Mouse (Mus musculus) kidney, postnatal 14 days (tissue): ENCODE results near the gene Nceh1.

Source experiments
- DNase-seq: peaks from one replicate; pipeline ENCODE4 v3.0.0; 2022; ENCODE audit warnings: mixed read lengths

Nceh1 gene

DNA sequence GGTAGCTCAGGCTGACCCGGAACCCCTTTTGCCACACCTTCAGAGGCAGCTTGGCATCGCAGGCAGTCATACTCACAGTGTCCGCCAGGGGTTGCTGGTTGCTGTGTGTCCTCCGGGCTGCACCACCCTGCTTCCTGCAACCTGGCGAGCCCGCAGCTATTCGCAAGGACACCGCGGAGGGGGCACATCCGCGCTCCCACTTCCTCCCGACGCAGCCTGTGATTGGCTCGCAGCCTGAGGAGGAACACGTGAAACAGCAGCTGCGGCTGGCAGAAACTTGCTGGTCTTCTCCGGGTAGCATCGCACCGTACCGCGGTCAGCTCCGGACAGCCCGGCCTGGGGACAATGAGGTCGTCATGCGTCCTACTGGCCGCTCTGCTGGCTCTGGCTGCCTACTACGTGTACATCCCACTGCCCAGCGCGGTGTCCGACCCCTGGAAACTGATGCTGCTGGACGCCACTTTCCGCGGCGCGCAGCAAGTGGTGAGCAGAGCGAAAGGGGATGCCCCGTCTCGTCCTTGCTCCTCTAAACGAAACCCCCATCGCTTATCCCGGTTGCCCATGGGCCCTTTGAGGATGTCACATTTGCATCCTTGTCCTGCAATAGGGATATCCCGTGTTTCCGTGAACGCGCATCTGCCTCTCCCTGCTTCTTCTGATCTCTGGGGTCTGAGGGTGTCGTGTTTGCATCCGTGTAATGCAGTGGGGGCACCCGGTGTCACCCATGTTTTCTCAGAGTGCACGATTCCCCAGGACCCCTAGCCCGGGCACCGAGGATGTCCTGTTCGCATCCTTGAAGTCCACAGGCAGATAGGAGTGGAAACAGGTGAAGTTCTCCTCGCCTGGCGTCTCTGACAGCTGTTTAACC lies at the start of gene Nceh1:
Gene Nceh1, plus strand, starts transcription at position 233 of the 868 bp plus-strand sequence.
- DNase-seq, result peak; percentile 96

DNA sequence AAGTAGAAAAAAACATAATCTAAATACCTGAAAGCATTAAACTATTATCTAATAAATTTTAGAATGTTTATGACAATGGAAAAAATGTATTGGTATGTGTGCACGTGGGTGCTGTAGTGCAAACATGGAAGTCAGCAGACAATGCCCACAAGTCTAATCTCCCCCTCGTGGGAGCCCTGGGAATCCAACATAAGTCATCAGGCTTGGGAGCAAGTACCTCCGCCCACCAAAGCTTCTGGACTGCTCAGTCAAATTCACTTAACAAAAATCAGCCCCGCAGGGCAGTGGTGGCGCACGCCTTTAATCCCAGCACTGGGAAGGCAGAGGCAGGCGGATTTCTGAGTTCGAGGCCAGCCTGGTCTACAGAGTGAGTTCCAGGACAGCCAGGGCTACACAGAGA lies 42.7 kb upstream of the Nceh1 start:
- no peak for DNase-seq

DNA sequence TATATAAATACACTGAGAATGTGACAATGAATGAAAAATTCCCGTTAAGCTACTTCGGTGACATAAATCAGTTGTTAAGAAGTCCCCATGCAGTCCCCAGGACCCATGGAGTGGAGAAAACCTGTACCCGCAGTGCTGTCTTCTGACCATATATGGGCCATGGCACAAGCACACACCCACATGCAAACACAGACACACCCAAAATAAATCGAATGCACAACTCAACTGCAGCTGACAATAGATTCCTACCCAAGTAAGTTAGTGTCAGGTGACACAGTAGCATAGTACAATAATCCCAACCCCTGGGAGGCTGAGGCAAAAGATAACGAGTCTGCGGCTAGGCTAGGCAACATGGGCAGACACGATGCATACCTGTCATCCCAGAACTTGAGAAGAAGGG lies 39.2 kb upstream of the Nceh1 start:
- no peak for DNase-seq

DNA sequence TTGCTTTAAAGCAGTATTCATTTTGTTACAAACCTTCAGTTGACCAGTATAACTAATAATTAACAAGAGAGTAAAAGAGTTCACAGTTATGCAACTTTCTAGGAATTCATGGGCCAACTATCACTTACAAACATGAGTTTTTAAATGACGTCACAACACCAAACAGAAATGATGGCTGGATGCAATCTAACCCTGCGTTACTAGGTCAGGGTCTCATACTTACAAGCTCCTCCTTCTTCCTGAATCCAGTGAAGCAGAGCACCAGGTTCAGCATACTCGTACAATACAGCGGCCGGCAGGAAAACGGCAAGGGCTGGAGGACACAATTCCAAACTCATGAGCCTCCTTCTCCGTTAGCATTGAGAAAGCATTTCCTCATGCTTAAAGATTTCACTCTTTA lies 37.0 kb upstream of the Nceh1 start:
- DNase-seq, result peak; percentile 47

DNA sequence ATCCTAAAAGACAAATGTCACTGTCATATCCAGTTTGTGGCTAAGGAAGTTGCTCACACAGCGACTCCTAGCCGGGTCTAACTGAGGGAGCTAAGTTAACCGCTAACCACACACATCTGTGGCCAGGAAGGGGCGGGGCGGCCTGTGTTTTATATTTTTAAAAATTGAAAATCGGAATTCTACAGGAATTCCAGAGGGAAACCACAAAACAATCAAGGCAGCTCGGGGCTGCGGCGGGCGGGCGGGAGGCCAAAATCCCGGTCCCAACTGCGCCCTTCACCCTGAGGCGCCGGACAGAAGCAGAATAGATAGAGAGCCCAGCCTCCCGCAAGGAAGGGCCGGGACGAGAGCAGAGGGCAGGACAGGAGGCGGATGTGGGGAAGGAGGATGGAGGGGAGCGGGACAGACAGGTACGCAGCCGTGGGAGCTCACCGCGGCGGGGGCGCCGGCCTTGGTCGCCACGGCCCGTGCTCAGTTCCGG lies 29.5 kb upstream of the Nceh1 start:
- DNase-seq, result no peak

DNA sequence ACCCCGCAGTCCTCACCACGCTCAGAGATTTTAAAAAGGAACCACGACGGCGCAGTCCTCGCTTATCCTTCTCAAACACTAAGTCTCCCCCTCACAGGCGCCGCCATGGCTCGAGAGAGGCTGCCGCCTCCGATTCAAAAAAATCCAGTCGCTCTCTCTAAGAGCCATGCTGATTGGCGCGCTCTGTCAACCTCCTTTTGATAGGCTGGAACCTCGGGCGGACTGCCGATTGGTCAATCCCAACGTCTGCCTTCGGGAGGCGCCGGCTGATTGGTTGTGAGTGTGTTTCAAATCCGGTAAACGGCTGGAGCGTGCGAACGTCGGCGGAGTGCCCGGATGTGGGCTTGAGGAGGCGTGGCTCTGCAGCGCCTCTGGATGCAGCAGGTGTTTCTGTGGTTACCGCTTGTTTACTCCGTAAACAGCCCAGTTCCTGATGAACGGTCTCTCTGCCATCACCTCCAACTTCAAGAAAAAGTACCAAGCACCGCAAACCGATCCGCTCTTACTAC lies 29.0 kb upstream of the Nceh1 start, which contains the start of gene Ect2:
Gene Ect2, minus strand, starts transcription at position 178 of the 509 bp plus-strand sequence.
- peak; percentile 99 for DNase-seq

DNA sequence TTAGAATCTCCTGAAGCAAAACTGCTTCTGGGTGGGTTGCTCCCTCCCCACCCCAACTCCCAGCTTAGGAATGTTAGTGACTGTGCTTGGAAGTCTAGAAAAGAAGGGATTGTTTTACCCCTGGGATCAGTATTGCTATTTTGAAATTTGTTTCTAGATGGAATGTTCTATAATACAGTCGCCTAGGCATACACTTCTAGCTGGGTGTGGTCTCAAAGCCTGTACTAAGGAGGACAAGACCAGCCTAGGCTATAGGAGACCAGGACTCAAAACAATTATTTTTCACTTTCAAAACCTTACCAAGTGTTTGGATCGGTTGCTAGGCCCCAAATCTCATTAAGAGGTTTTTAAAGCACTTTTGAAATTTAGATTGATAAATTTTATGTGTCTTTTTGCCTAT lies 28.5 kb upstream of the Nceh1 start:
- no peak for DNase-seq

DNA sequence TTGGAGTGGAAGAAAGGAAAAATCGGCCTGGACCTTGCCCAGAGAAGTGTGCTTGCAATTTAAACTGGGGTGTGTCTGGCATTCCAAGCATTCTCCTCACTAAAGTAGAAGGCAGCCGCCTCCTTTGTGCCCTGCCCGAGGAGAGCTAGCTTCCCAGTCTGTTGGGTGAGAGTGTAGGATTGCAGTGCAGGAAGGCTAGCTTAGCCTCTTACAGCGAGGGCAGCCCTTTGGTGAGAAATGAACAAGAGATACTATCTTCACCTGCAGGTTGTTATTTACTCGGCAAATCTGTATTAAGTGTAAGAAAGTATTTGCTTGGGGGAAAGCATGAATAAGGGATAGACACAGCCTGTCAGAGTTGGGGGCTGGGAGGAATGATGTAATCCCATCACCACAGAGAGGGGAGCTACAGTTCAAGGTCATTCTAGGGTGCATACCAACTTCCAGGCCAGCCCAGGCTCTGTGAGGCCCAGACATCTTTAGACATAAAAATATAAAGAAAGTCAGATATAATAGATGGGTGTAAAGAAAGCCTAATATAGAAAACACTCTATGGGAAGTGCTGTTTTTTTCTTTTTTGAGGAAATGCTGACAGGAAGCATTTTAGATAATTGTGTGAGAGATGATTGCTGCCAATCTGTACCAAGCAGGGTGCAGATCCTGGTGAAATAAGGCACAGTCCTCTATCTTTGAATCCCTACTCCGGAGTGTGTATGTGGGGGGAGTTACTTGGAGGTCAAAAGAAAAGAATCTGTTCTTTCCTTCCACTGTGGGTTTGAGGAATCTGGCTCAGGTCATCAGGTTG lies 27.5 kb upstream of the Nceh1 start:
- DNase-seq, result peak; percentile 77

DNA sequence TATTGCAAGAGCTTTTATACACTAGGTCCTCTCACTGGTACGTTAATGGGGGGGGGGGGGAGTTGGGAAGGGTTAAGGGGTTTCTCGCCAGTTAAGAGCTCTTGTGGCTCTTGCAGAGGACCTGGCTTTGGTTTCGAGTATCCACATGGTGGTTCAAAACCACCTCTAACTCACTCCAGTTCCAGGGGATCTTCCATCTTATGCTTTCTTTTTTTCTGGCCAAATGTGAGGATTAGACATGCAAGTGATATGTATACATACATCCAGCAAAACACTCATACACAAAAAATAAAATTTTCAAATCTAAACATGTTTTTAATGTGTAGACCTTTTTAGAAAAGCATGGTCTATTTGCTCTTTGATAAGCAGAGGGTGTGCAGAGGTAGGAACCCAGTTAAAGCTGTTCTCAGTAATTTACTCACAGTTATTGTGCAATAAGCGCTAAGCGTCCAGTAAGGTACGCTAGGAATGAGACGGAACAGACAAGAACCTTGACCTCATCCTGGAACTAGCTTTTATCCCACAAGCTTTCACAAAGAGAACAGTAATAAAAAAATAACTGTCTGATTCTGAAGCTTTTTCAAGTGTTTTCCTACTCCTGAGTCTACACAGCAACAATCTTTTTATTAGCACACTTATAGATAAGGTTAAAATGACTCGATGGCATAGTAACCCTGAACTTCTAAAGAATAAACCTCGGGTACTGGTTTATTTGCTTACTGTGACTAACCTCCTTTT lies 26.7 kb upstream of the Nceh1 start:
- peak; percentile 21 for DNase-seq

DNA sequence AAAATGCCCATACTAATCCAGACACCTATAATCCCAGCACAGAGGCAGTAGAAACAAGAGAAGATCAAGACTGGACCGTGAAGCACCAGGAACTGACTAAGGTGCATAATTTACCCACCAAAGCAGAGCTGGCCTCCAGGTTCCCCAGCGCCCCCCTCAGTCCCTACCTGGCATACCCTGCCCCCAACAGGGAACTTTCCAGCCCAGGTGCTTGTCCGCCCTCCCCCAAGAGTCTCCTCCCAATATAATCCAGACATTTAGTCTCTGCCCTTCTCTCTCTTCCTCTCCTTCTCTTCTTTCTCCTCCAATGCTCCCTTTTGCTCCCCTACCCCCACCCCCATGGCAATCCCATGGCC lies 26.2 kb upstream of the Nceh1 start:
- no peak for DNase-seq

DNA sequence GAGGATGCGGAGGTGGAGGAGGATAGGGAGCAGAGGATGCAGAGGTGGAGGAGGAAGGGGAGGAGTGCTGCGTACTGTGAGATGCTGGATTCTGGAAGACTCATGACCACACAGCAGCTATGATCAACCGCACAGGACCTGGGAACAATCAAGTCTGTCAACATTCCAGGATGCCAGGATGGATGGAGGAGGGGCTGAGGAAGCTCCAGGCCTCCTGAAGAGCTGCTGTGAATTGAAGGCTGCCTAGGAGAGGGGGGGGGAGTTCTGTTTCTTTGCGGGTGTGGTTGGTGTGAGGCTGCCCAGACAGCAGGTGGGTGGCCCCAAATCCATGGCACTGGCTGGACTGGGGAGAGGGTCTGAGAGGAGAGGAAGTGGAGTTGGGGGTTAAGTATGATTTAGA lies 23.9 kb upstream of the Nceh1 start:
- no peak for DNase-seq

DNA sequence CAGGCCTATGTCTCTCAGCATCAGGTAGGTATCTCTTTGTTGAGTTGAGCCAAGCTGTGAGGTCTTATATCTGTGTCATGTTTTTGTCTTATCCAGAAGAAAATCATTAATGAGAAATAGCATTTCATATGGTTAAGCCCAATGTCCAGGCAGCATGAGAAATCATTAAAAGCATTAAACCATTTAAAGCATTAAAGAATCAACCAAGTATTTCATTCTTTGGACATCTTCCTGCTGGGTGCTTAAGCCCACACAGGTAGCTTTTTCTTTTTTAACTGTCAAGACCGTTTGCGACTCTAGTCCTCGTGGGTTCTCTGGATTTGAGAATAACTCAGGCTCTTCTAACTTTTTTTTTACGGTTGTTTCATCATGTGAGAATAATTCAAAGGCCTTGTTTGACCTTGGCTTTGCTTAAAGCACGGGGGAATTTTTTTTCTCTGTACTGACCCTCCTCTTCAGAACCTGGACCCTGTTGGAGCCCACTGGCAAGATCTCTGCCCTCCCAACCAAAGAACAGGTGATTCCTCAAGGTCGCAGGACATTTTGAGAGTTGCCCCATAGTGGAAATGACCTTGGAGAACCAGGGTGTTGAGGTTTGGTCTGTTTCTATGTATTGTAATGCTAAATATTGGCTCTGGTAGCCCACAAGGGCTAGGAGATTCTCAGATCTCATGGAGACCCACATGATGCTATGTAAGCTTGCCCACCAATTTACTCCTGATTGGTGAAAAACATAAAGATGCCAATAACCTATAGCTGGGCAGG lies 20.9 kb upstream of the Nceh1 start:
- no peak for DNase-seq

DNA sequence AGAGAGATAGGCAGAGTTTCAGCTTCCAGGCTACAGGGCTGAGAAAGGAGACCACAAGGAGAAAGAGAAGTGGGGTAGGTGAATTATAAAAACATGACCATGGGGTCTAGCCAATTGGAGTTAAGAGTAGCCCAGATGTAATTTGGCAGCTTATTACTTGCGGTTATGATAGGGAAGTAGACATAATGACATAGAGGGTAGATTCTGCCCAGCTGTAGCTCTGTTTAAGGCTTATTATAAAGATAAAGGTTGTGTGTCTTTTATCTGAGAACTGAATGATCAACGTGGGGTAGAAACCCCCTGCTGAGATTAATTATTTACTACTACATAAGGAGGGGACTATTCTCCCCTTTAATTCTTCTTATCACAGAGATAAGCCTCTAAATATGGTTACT lies 20.4 kb upstream of the Nceh1 start:
- DNase-seq, result no peak

DNA sequence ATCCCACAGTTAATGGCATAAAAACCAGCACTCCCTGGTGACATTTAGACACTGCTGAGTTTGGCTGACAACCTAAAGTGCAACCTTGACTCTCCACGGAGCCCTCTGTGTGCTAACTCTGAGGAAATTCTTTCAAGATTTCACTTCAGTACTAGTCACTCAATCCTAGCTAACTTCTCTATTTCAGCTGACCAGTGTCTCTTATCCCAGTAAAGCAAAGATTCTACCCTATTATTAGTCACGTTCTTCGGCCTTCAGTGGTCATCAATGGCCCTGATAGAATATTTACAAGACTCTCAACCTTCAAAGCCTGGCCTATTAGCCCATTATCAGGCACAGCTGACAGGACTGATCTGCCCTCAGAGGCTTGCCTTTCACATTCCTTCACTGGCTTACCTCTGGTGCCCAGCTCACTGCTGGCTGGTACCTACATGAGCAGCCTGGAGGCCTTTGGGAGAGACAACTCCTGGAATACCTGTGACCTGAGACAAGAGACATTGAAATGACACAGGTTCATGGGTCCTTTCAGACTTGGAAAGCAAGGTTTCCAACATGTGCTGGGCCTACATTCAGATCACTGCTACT lies 17.2 kb upstream of the Nceh1 start:
- no peak for DNase-seq

DNA sequence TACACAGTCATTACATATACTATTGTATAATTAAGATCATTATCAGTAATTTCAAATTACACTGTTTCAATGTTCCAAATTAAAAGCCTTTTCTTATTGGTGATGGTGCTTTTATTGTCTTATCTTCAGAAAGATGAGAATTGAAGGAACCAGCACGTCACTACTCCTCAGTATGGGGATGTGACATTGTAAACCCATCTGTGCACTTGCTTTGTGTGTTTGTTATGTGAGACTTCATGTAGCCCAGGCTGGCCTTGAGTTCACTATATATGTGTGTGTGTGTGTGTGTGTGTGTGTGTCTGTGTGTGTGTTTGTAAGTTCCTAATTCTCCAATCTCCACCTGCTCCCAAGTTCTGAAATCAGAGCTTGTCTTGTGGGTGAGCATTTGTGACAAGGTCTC lies 12.5 kb upstream of the Nceh1 start:
- DNase-seq, result no peak

DNA sequence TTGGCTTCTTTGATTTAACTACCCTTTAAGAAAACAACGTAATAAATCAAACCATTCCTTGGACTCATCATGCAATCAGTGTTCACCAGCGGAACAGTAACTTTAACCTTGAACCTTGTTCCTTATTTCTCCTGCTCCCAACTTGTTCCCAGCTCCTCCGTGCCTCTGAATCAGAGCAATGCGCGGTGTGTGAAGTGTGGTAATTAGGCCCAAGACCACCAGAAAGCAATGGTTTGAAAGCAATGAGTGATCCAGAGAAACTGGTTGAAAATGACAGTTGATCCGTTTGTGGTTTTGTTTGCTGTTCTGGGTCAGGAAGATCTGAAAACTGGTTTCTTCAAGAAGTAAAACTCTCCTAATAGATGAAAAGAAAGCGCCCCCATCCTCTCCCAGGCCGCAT lies 3.1 kb upstream of the Nceh1 start:
- no peak for DNase-seq

DNA sequence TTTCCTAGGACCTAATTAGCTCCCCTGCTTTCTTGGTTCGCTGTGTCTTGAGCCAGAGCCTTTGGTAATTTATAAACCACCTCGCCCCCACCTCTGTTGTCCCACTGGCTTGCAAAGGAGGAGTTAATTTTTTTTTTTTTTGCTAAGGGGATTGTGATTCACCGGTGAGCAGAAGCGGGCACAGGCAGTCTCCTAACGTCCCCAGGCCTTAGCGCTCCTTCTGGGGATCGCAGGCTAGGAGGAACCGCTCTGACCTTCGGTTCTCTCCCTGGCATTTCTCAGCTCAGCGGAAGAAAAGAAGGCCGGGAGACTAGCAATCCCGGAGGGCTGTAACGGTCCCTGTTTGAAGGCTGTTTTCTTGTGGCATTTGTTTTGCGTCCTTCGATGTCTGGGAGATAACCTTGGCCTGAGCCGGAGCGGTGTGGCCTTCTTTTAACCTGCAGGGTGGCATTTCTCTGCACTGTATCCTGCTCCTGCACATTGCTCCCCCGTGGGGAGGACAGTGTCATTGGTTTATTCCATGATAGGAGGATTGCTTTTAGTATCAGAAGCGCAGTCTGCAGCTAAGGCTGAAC lies 923 bp downstream of the Nceh1 start:
- DNase-seq, result peak; percentile 69

DNA sequence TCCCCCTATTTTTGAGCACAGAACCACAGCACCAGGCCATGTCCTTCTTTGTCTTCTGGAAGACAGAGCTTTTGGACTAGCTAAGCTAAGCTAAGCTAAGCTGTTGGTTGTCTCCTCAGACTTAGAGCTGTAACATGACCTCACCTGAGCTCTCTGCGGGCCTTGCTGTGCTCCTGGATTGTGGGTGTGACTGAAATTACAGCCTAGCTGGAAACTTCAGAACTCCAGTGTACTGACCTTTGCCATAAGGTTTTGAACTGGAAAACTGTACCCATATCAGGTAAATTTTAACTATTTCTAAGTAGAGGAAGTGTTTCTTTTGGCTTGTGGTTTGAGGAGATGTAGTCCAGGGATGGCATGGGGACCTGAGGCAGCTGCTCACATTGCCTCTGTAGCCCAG lies 5.6 kb downstream of the Nceh1 start:
- DNase-seq, result peak; percentile 63

DNA sequence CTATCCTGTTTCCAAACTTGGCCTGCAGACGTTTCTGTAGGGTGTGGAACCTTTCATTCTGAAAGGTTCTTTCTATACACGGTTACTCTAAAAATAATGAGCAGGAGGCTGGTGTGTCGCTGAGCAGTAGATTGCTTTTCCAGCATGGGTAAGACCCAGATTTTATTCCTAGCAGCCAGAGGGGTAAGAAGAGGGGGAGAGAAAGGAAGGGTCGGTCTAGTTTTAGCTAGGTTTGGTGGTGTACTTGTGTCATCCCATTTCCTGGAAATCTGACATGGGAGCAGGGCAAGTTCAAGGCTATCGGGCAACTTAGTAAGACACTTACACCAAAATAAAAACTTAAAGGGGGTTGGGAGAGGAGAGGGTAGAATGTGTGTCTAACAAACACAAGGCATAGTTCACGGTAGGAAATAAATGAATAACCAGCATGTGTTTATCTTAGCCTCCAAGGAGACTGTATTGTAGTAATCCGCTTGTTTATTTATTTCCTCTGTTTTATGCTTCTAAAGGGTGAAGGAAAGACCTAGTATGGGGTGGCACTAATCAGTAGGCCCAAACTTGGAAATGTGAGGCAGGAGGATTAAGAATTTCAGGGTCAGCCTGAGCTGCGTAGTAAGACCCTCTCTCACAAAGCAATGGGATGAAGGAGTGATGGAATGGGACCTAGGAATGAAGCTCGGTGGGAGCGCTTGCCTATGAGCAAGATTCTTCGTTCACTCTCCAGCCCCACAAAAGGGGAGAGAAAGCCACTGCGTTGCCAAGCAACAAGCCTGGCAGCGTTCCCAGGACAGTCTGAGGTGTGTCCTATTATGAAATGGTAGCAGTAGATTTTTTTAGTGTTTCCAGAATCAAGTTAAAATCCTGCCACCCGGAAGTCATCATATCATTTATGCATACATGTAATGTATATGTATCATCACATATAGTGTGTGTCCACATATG lies 6.8 kb downstream of the Nceh1 start:
- DNase-seq, result peak; percentile 91

DNA sequence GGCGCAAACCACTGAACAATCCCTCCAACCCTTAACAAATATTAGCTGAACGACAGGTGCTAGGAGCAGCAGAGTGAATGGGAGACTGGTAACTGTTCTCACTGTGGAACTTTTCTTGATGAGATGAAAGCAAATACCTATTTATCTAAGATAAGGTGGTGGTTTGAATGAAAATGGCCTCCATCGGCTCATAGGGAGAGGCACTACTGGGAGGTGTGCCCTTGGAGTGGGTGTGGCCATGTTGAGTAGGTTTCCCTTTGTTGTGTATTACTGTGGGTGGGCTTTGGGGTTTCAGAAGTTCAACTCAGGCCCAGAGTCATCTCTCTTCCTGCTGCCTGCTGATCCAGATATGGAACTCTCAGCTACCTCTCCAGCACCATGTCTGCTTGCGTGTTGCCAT lies 8.1 kb downstream of the Nceh1 start:
- DNase-seq, result no peak
